Mouse (Mus musculus): Measurements from ENCODE around the gene Pabpc4.

DNA sequence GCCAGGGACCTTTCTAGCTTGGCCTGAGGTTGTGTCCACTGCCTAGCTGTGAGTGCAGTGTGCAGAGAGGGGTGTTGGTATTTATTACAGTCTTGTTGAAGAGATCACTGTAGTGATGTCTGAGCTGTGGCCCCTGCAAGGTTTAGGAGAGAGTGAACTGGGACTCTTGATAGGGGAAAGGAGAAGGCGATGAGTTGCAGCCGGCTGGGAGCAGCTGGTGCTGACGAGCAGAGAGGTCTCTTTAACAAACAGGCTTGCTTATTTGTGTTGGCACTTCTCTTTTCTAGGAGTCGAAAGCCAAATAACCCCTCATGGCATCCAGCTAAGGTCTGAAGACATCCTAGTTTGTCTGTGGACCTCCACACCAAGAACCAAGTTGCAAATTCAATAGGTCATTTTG is 36.1 kb downstream of the Pabpc4 start:
- TF ChIP-seq CTCF (IDR thresholded peaks at IDR 0.05; ENCODE audit: insufficient read depth, low read length) (no peak), POLR2A (IDR thresholded peaks at IDR 0.05; ENCODE audit: borderline replicate concordance, extremely low read depth, low read depth, low read length) (no peak)
